9 mouse cellular contexts compared by ENCODE assay signal in genomic region chr2:38591751-38592459, GRCm38 (mm10). TPM values are rescaled to one million over a fixed set of nuclear protein-coding genes. Genes with fewer than 3 reads are reported as not detected.
DNase-seq lines count a peak whose midpoint lies in the region; ATAC-seq and TF ChIP-seq lines count a peak whose summit lies in the region.
"Had no signal": no experiment of that assay in that cellular context is flagged by ENCODE, and none has a peak within 500 bp of the region (broad histone marks: within the 10 kb centered on the region; RNA-seq: fewer than 3 reads in every experiment).

No protein-coding gene starts in this region.

- ATAC-seq in lung, embryonic 16.5 days (ENCODE audit: low read depth) = 0 out of 2 replicates have a peak, but pooled peaks have one; percentile 43
- ATAC-seq in hindbrain, embryonic 16.5 days = peak; percentile 79
- no peak for ATAC-seq in stomach, postnatal 0 days (ENCODE audit: low FRiP score, low TSS enrichment)
- no peak for ATAC-seq in inflammation-experienced regulatory T-cells, adult 6 months

- H3K27ac ChIP-seq in lung, embryonic 16.5 days (ENCODE audit: low read length) = no peak overlapping the region
- H3K27ac ChIP-seq in hindbrain, embryonic 16.5 days (ENCODE audit: low read depth, low read length) = 0 out of 2 replicates have a peak overlapping the region, but pooled peaks have one; percentile 12
- H3K27ac ChIP-seq in stomach, postnatal 0 days (replicated peaks) = no peak overlapping the region

- peak; percentile 73 for TF ChIP-seq CTCF in stomach, postnatal 0 days (IDR thresholded peaks at IDR 0.05; ENCODE audit: low read depth)

- no peak for TF ChIP-seq EP300 in stomach, postnatal 0 days (optimal IDR thresholded peaks at IDR 0.05)

- no peaks in the 10 kb centered on the region for H3K9me3 ChIP-seq in lung, embryonic 16.5 days (ENCODE audit: control insufficient read depth, low read length)
- no peaks in the 10 kb centered on the region for H3K9me3 ChIP-seq in hindbrain, embryonic 16.5 days (ENCODE audit: control insufficient read depth, low read length)
- no peaks in the 10 kb centered on the region for H3K9me3 ChIP-seq in stomach, postnatal 0 days (ENCODE audit: control insufficient read depth, low read length)

- peaks cover 10% of the 10 kb centered on the region for H3K36me3 ChIP-seq in lung, embryonic 16.5 days (ENCODE audit: control insufficient read depth, insufficient read depth, low read length)
- H3K36me3 ChIP-seq in hindbrain, embryonic 16.5 days (ENCODE audit: control insufficient read depth, insufficient read depth, low read length) = peaks cover 3% of the 10 kb centered on the region
- H3K36me3 ChIP-seq in stomach, postnatal 0 days (ENCODE audit: control insufficient read depth, insufficient read depth, low read length) = peaks cover 5% of the 10 kb centered on the region; the same call in 1 of the 2 replicates

- peak; percentile 45 for DNase-seq in cerebellum, adult 11-12 months
- no peak for DNase-seq in cerebellum, adult 11 months
- no peak for DNase-seq in lung, postnatal 14 days
- peak; percentile 56 to 71 for DNase-seq in cerebellum, postnatal 10 days
- no peak for DNase-seq in stomach, postnatal 0 days (ENCODE audit: low spot score)

- no peak overlapping the region for H3K9ac ChIP-seq in lung, embryonic 16.5 days (ENCODE audit: low read length)
- H3K9ac ChIP-seq in hindbrain, embryonic 16.5 days (ENCODE audit: low read depth, low read length) = no peak overlapping the region
- no peak overlapping the region for H3K9ac ChIP-seq in stomach, postnatal 0 days (ENCODE audit: low read length)

- no peaks in the 10 kb centered on the region for H3K4me1 ChIP-seq in lung, embryonic 16.5 days (replicated peaks; ENCODE audit: control insufficient read depth, insufficient read depth, low read length)
- H3K4me1 ChIP-seq in hindbrain, embryonic 16.5 days (ENCODE audit: control insufficient read depth, insufficient read depth, low read depth, low read length) = peaks cover 9% of the 10 kb centered on the region
- no peaks in the 10 kb centered on the region for H3K4me1 ChIP-seq in stomach, postnatal 0 days (replicated peaks; ENCODE audit: control insufficient read depth, insufficient read depth)

- no peaks in the 10 kb centered on the region for H3K27me3 ChIP-seq in lung, embryonic 16.5 days (ENCODE audit: control insufficient read depth, insufficient read depth, low read depth, low read length)
- no peaks in the 10 kb centered on the region for H3K27me3 ChIP-seq in hindbrain, embryonic 16.5 days (replicated peaks; ENCODE audit: control insufficient read depth, insufficient read depth, low read length)
- no peaks in the 10 kb centered on the region for H3K27me3 ChIP-seq in stomach, postnatal 0 days (ENCODE audit: control insufficient read depth, insufficient read depth, low read length)

- 58% methylated on average over 6 of the region's 6 CpGs for WGBS in lung, embryonic 16.5 days
- 53% methylated on average over 6 of the region's 6 CpGs for WGBS in hindbrain, embryonic 16.5 days
- WGBS in stomach, postnatal 0 days = 50% methylated on average over 6 of the region's 6 CpGs

- no peak overlapping the region for H3K4me3 ChIP-seq in lung, embryonic 16.5 days (ENCODE audit: low read length)
- no peak overlapping the region for H3K4me3 ChIP-seq in hindbrain, embryonic 16.5 days (ENCODE audit: low read length)
- H3K4me3 ChIP-seq in stomach, postnatal 0 days (ENCODE audit: low read depth, low read length) = no peak overlapping the region
- H3K4me3 ChIP-seq: myocyte had no signal

- H3K4me2 ChIP-seq in lung, embryonic 16.5 days (ENCODE audit: low read depth, low read length) = no peak overlapping the region
- no peak overlapping the region for H3K4me2 ChIP-seq in hindbrain, embryonic 16.5 days (ENCODE audit: low read length)
- H3K4me2 ChIP-seq in stomach, postnatal 0 days (replicated peaks; ENCODE audit: low read depth) = no peak overlapping the region

RNA-seq across cellular contexts. Expression of gene Psmb7, which starts 52.0 kb away (rescaled TPM):
- polyA plus RNA-seq in lung, embryonic 16.5 days (2015; fragmentation: Nextera tagmentation; extraction: Ambion mirVana) = 227 and 238 TPM in 2 replicates
- polyA plus RNA-seq in hindbrain, embryonic 16.5 days (2015; fragmentation: Nextera tagmentation; extraction: Ambion mirVana) = 273 and 299 TPM in 2 replicates
- polyA plus RNA-seq in stomach, postnatal 0 days (2015; fragmentation: Nextera tagmentation; extraction: Ambion mirVana) = 162 and 166 TPM in 2 replicates
- 100 to 1,000 TPM in 2 of 3 experiments, 10 to 100 TPM in 1; 89.2 to 158 (median 118) TPM for polyA plus RNA-seq in inflammation-experienced regulatory T-cells, adult 6 months (2017; shearing (Covaris generic))

Comparison
In these comparisons a context has a peak if more than half of its experiments do, and no peak if none do; other contexts are left out.
1. DNase-seq: peak in cerebellum, adult 11-12 months (single experiment) and cerebellum, postnatal 10 days (2 of 2); none in cerebellum, adult 11 months (single experiment), lung, postnatal 14 days (single experiment) and stomach, postnatal 0 days (single experiment).
2. ATAC-seq: peak in lung, embryonic 16.5 days (single experiment) and hindbrain, embryonic 16.5 days (single experiment); none in stomach, postnatal 0 days (single experiment) and inflammation-experienced regulatory T-cells, adult 6 months (single experiment).